Mouse (Mus musculus) lung, postnatal 0 days (tissue): ENCODE measurements around the gene Tekt4.

Experiments
- CTCF ChIP-seq: IDR thresholded peaks from 2 replicates; pipeline ENCODE4 v1.5.1; 2016; ENCODE audit warnings: antibody characterized with exemption, mild to moderate bottlenecking
- EP300 ChIP-seq: IDR thresholded peaks from 2 replicates; pipeline ENCODE4 v1.6.1; 2016; ENCODE audit warnings: antibody characterized with exemption, mild to moderate bottlenecking, control low read depth

- TF ChIP-seq CTCF (no peak), EP300 (no peak)
These were observed 24.5 kb upstream of the Tekt4 start for GRCm38 (mm10) chr17:25429886-25430285.
